Comparison of ENCODE assay signal across 1 mouse cellular context in the genomic region with DNA sequence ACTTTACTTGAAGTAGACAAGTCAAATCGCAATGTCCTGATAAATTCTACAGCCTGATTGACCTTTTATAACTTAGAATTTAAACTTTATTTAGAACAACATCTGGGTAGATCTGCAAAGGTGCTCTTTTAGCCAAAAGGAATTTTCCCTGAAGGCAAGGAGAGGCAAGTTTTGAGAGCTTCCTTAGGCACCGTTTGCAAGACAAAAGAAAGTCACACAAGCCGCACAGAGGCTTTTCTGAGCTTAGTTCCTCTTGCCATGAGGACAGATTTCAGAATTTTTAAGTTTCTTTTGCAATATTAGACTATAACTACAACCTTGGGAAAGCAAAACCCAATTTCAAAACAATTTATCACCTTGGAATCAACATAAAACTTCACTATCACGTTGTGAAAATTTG. TPM values are rescaled to one million over a fixed set of nuclear protein-coding genes. Genes with fewer than 3 reads are reported as not detected.
"Had no signal": no experiment of that assay in that cellular context is flagged by ENCODE, and none has a peak within 500 bp of the region (broad histone marks: within the 10 kb centered on the region; RNA-seq: fewer than 3 reads in every experiment).

No protein-coding gene starts in this region.

RNA-seq across cellular contexts. Expression of gene Abat, which starts 47.9 kb away (rescaled TPM):
- total RNA-seq: neutrophil, adult 5-6 weeks had no signal
